Mouse (Mus musculus) forebrain, embryonic 11.5 days (tissue): ENCODE results near the gene Gzmm. TPM values are rescaled to one million over a fixed set of nuclear protein-coding genes. Genes with fewer than 3 reads are reported as not detected.

Experiments used
- ATAC-seq: fragments of 200-750 bp; cut with Nextera tagmentation; replicated peaks from 2 replicates; pipeline ENCODE4 v1.8.0; 2017; ENCODE audit warnings: moderate TSS enrichment; ENCODE audit not compliant: low FRiP score
- DNase-seq: peaks from one replicate; pipeline ENCODE4 v3.0.0-alpha.2; 2017; ENCODE audit warnings: low spot score
- H3K27ac ChIP-seq: fragments of 300-500 bp; sonication (generic); 2 replicates; pipeline ENCODE4 v1.5.1; 2014; ENCODE audit warnings: low read depth, low read length
- H3K27me3 ChIP-seq: fragments of 300-500 bp; sonication (generic); 2 replicates; pipeline ENCODE4 v1.6.1; 2014; ENCODE audit warnings: mild to moderate bottlenecking, low read length, mixed read lengths; ENCODE audit not compliant: control insufficient read depth, insufficient read depth
- H3K36me3 ChIP-seq: fragments of 300-500 bp; sonication (generic); 2 replicates; pipeline ENCODE4 v1.6.1; 2014; ENCODE audit warnings: mild to moderate bottlenecking, low read length, moderate library complexity, mixed read lengths; ENCODE audit not compliant: control insufficient read depth, insufficient read depth
- H3K4me1 ChIP-seq: fragments of 300-500 bp; sonication (generic); replicated peaks from 2 replicates; pipeline ENCODE4 v1.6.1; 2014; ENCODE audit warnings: low read length, mixed read lengths; ENCODE audit not compliant: control insufficient read depth, insufficient read depth
- H3K4me2 ChIP-seq: fragments of 300-500 bp; sonication (generic); 2 replicates; pipeline ENCODE4 v1.6.1; 2014; ENCODE audit warnings: low read depth, mild to moderate bottlenecking, low read length, moderate library complexity, mixed read lengths; ENCODE audit not compliant: severe bottlenecking
- H3K4me3 ChIP-seq: fragments of 300-500 bp; sonication (generic); 2 replicates; pipeline ENCODE4 v1.5.1; 2014; ENCODE audit warnings: low read depth, low read length
- H3K9ac ChIP-seq: fragments of 300-500 bp; sonication (generic); 2 replicates; pipeline ENCODE4 v1.6.1; 2014; ENCODE audit warnings: low read length
- H3K9me3 ChIP-seq: fragments of 300-500 bp; sonication (generic); 2 replicates; pipeline ENCODE4 v1.6.1; 2016; ENCODE audit warnings: low read length, mixed read lengths; ENCODE audit not compliant: control insufficient read depth
- WGBS: fragments of 180-500 bp; shearing (Covaris S2); extraction: QIAGEN DNeasy Blood & Tissue Kit; methylation state at CpG from one replicate; pipeline ENCODE4 v1.1.7; 2014; 5-methylcytosine and 5-hydroxymethylcytosine counted together
- polyA plus RNA-seq: library from polyadenylated mRNA; unstranded; fragments of >200 nt; fragmentation: Nextera tagmentation; extraction: Ambion mirVana; gene quantifications from 2 replicates; pipeline ENCODE4 v1.2.1, GENCODE M21; 2014

The Gzmm gene
- polyA plus RNA-seq, 1 experiment from 2014 or later: 0.81 TPM

- 10% methylated on average over 13 of the region's 13 CpGs for WGBS
- Histone ChIP-seq H3K27me3 (no peaks in the 10 kb centered on the region), H3K4me2 (no peak within 1 kb of the TSS), H3K36me3 (no peaks in the 10 kb centered on the region), H3K4me1 (peaks cover 4% of the 10 kb centered on the region; the same call in 1 of the 2 replicates), H3K9ac (no peak within 1 kb of the TSS), H3K27ac (no peak within 1 kb of the TSS), H3K9me3 (no peaks in the 10 kb centered on the region), H3K4me3 (no peak within 1 kb of the TSS)
- ATAC-seq: peak; percentile 17; the same call in 1 of the 2 replicates
- peak; percentile 91 for DNase-seq
Observed at GRCm38 (mm10) chr10:79664131-79664665, 24.6 kb upstream of the Gzmm start, which contains the start of gene Madcam1. Gene Madcam1, plus strand, starts transcription at chr10:79664559.

DNA sequence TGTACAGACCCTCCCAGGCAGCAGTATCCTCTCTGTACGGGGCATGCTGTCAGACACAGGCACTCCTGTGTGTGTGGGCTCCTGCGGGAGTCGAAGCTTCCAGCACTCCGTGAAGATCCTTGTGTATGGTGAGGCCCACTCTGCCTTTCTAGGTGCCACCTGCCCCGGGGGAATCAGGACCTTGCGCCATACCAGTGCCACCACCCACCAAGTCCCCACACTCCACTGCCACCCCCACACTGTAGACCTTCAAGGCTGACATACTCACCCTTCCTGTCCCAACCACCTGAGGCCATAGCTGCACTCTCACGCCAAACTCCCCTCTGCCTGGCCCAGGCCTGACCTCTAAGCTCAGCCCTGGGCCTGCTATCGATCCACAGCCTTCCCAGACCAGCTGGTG, 23.8 kb upstream of the Gzmm start:
- Histone ChIP-seq H3K27me3 (no peaks in the 10 kb centered on the region), H3K36me3 (no peaks in the 10 kb centered on the region), H3K4me2 (no peak overlapping the region), H3K4me3 (no peak overlapping the region), H3K9ac (no peak overlapping the region), H3K4me1 (peaks cover 4% of the 10 kb centered on the region; the same call in 1 of the 2 replicates), H3K9me3 (no peaks in the 10 kb centered on the region), H3K27ac (no peak overlapping the region)
- no peak for ATAC-seq
- 83% methylated on average over 8 of the region's 8 CpGs for WGBS
- no peak for DNase-seq

DNA sequence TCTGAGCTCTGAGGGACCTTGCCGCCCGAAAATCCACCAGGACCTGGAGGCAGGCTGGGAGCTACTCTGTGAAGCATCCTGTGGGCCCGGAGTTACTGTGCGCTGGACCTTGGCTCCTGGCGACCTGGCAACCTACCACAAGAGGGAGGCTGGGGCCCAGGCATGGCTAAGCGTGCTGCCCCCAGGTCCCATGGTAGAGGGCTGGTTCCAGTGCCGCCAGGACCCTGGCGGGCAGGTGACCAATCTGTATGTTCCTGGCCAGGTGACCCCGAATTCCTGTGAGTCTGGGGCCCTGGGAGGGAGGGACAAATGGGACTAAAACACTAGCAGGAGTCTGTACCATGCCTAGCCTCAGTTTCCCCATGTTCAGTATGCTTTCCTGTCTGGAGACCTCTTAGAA, 22.3 kb upstream of the Gzmm start:
- no peaks in the 10 kb centered on the region for H3K27me3 ChIP-seq
- no peak overlapping the region for H3K27ac ChIP-seq
- DNase-seq (no peak), ATAC-seq (no peak)
- no peak overlapping the region for H3K4me3 ChIP-seq
- H3K9ac ChIP-seq: no peak overlapping the region
- WGBS: 76% methylated on average over 9 of the region's 9 CpGs
- peaks cover 13% of the 10 kb centered on the region for H3K4me1 ChIP-seq
- no peaks in the 10 kb centered on the region for H3K36me3 ChIP-seq
- H3K9me3 ChIP-seq: no peaks in the 10 kb centered on the region
- no peak overlapping the region for H3K4me2 ChIP-seq

GRCm38 (mm10) chr10:79668076-79668475, 20.7 kb upstream of the Gzmm start:
- DNase-seq (no peak), ATAC-seq (no peak)
- Histone ChIP-seq H3K27ac (no peak overlapping the region), H3K36me3 (no peaks in the 10 kb centered on the region), H3K9ac (peak overlapping the region; percentile 9; the same call in 1 of the 2 replicates), H3K4me1 (peaks cover 13% of the 10 kb centered on the region), H3K9me3 (no peaks in the 10 kb centered on the region), H3K4me2 (peak overlapping the region; percentile 86; the same call in 1 of the 2 replicates), H3K4me3 (no peak overlapping the region), H3K27me3 (no peaks in the 10 kb centered on the region)
- WGBS: 79% methylated on average over 5 of the region's 5 CpGs

- Histone ChIP-seq H3K27me3 (no peaks in the 10 kb centered on the region), H3K4me1 (peaks cover 13% of the 10 kb centered on the region), H3K4me2 (peak within 1 kb of the TSS; percentile 86), H3K36me3 (no peaks in the 10 kb centered on the region), H3K27ac (peak within 1 kb of the TSS; percentile 94), H3K4me3 (peak within 1 kb of the TSS; percentile 98), H3K9me3 (no peaks in the 10 kb centered on the region), H3K9ac (peak within 1 kb of the TSS; percentile 95)
- DNase-seq (peak; percentile 92), ATAC-seq (peak; percentile 81)
- WGBS: under 1% methylated on average over 45 of the region's 45 CpGs
Observed at GRCm38 (mm10) chr10:79668771-79669575, 19.8 kb upstream of the Gzmm start, which contains the start of gene Tpgs1. Gene Tpgs1, plus strand, starts transcription at chr10:79669369.

- peak overlapping the region; percentile 98 for H3K4me3 ChIP-seq
- H3K9me3 ChIP-seq: no peaks in the 10 kb centered on the region
- WGBS: under 1% methylated on average over 43 of the region's 47 CpGs
- H3K9ac ChIP-seq: peak overlapping the region; percentile 95
- H3K4me2 ChIP-seq: peak overlapping the region; percentile 86
- peak overlapping the region; percentile 94 for H3K27ac ChIP-seq
- DNase-seq: peak; percentile 90
- no peaks in the 10 kb centered on the region for H3K27me3 ChIP-seq
- peak; percentile 67 for ATAC-seq
- H3K4me1 ChIP-seq: peaks cover 13% of the 10 kb centered on the region
- H3K36me3 ChIP-seq: no peaks in the 10 kb centered on the region
Observed at GRCm38 (mm10) chr10:79669576-79670057, 19.2 kb upstream of the Gzmm start.

DNA sequence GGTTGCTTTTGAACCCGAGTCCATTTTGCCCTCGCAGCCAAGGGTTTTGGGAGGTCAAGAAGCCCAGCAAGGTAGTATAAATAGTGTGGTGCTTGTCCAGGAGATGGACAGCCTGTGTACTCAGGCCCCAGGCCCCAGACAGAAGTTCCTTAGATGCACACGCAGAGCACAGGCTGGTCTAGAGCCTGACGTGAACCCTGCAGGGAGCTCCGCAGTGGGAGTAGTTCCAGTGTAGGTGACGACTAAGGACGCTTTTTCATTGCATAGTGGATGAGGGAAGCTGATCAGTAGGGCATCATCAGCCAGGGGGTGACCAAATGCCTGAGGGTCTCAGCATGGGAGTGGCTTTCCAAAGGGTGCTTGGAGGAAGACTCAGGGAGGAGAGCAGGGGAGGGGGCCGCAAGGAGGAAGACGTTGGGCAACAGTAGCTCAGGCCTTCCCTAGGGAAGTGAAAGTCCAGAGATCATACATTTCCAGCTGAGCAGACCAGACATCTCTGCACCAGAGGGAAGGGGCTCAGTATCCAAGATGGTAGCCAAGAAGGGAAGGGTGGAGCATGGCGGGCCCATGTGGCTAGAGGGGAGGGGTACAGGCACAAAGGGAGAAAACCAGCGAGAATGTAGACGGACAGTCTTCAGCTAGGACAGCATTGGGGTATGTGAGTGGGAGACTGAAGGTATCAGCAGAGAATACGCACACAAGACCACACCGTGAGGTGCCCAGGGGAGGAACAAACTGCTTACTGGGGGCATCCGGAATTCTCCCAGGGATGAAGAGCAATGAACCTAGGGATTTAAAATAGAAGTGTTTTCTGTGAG, 18.5 kb upstream of the Gzmm start:
- H3K4me2 ChIP-seq: peak overlapping the region; percentile 86
- H3K27ac ChIP-seq: peak overlapping the region; percentile 94; the same call in 1 of the 2 replicates
- 30% methylated on average over 15 of the region's 15 CpGs for WGBS
- peaks cover 13% of the 10 kb centered on the region for H3K4me1 ChIP-seq
- H3K36me3 ChIP-seq: no peaks in the 10 kb centered on the region; the same call in 1 of the 2 replicates
- H3K27me3 ChIP-seq: no peaks in the 10 kb centered on the region
- no peak for DNase-seq
- peak; percentile 14; the same call in 1 of the 2 replicates for ATAC-seq
- H3K9me3 ChIP-seq: no peaks in the 10 kb centered on the region
- peak overlapping the region; percentile 98 for H3K4me3 ChIP-seq
- peak overlapping the region; percentile 95 for H3K9ac ChIP-seq

DNA sequence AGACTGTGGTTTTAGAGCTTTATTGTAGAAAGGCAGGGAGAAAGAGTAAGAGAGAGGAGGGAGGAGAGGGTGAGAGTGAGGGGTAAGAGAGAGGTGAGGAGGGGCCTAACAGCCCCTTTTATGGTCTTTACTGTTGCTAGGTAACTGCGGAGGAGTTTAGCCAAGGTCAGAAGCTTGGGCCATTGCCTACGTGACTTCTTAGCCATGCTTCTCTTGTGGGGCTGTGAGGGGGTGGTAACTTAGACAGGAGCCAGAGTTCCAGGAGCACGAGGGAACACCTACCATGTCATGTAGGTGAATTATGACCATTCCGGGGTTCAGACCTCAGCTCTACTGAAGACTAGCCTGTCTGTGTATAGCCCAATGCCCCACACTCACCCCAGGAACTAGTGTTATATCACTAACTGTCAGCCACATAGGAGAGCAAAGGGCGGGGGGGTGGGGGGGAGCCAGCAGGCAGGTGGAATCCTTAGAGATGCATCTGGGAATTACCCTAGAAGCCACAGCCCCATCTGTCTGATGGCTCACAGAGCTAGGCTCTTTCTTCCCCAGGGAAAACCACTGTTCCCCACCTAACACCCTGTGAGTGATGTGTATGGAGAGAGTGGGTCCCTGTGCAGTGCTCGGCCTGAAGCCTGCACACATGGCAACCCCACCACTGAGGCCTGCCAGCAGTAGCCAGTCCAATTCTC, 17.3 kb upstream of the Gzmm start:
- no peak overlapping the region for H3K27ac ChIP-seq

More for the DNA sequence above, 17.3 kb upstream of the Gzmm start:
- no peak overlapping the region for H3K4me2 ChIP-seq
- H3K4me3 ChIP-seq: no peak overlapping the region
- H3K4me1 ChIP-seq: peaks cover 13% of the 10 kb centered on the region
- H3K27me3 ChIP-seq: no peaks in the 10 kb centered on the region
- no peak for ATAC-seq
- 74% methylated on average over 6 of the region's 6 CpGs for WGBS
- H3K36me3 ChIP-seq: no peaks in the 10 kb centered on the region; the same call in 1 of the 2 replicates
- H3K9me3 ChIP-seq: no peaks in the 10 kb centered on the region
- DNase-seq: no peak
- no peak overlapping the region for H3K9ac ChIP-seq
